Mouse (Mus musculus) heart, embryonic 11.5 days (tissue): Measurements from ENCODE around the gene Hydin. TPM values are rescaled to one million over a fixed set of nuclear protein-coding genes. Genes with fewer than 3 reads are reported as not detected.

Source experiments
- ATAC-seq: fragments of 200-750 bp; cut with Nextera tagmentation; replicated peaks from 2 replicates; pipeline ENCODE4 v1.8.0; 2017; ENCODE audit warnings: moderate library complexity; ENCODE audit not compliant: insufficient number of reproducible peaks, low FRiP score, low TSS enrichment
- H3K27ac ChIP-seq: fragments of 300-500 bp; sonication (generic); 2 replicates; pipeline ENCODE4 v1.5.1; 2014; ENCODE audit warnings: mild to moderate bottlenecking, low read depth, low read length
- H3K27me3 ChIP-seq: fragments of 300-500 bp; sonication (generic); 2 replicates; pipeline ENCODE4 v1.6.1; 2014; ENCODE audit warnings: mild to moderate bottlenecking, low read length, mixed read lengths; ENCODE audit not compliant: control insufficient read depth, insufficient read depth
- H3K36me3 ChIP-seq: fragments of 300-500 bp; sonication (generic); 2 replicates; pipeline ENCODE4 v1.6.1; 2014; ENCODE audit warnings: mild to moderate bottlenecking, low read length, moderate library complexity, mixed read lengths; ENCODE audit not compliant: control insufficient read depth, insufficient read depth
- H3K4me1 ChIP-seq: fragments of 300-500 bp; sonication (generic); 2 replicates; pipeline ENCODE4 v1.6.1; 2014; ENCODE audit warnings: low read length; ENCODE audit not compliant: control insufficient read depth, insufficient read depth
- H3K4me2 ChIP-seq: fragments of 300-500 bp; sonication (generic); 2 replicates; pipeline ENCODE4 v1.6.1; 2014; ENCODE audit warnings: mild to moderate bottlenecking, moderate library complexity
- H3K4me3 ChIP-seq: fragments of 300-500 bp; sonication (generic); 2 replicates; pipeline ENCODE4 v1.5.1; 2014; ENCODE audit warnings: low read depth, low read length
- H3K9ac ChIP-seq: fragments of 300-500 bp; sonication (generic); 2 replicates; pipeline ENCODE4 v1.6.1; 2014; ENCODE audit warnings: mild to moderate bottlenecking, low read depth, low read length, moderate library complexity
- H3K9me3 ChIP-seq: fragments of 300-500 bp; sonication (generic); replicated peaks from 2 replicates; pipeline ENCODE4 v1.6.1; 2016; ENCODE audit warnings: low read length; ENCODE audit not compliant: control insufficient read depth
- WGBS: fragments of 180-500 bp; shearing (Covaris S2); extraction: QIAGEN DNeasy Blood & Tissue Kit; methylation state at CpG from one replicate; pipeline ENCODE4 v1.1.7; 2014; ENCODE audit not compliant: insufficient replicate concordance; 5-methylcytosine and 5-hydroxymethylcytosine counted together
- polyA plus RNA-seq: library from polyadenylated mRNA; unstranded; fragments of >200 nt; fragmentation: Nextera tagmentation; extraction: Ambion mirVana; gene quantifications from 2 replicates; pipeline ENCODE4 v1.2.1, GENCODE M21; 2014

The Hydin gene
- polyA plus RNA-seq, 1 experiment from 2014 or later = 0.14 TPM

- H3K9me3 ChIP-seq = no peaks in the 10 kb centered on the region
- no peak overlapping the region for H3K9ac ChIP-seq
- H3K4me1 ChIP-seq = no peaks in the 10 kb centered on the region
- H3K27ac ChIP-seq = no peak overlapping the region
- H3K36me3 ChIP-seq = no peaks in the 10 kb centered on the region
- no peak overlapping the region for H3K4me2 ChIP-seq
- no peaks in the 10 kb centered on the region for H3K27me3 ChIP-seq
- H3K4me3 ChIP-seq = no peak overlapping the region
- WGBS = 78% methylated on average over 6 of the region's 6 CpGs
- ATAC-seq = no peak
Measured at GRCm38 (mm10) chr8:110400536-110400935, 133.8 kb downstream of the Hydin start.

- no peaks in the 10 kb centered on the region for H3K4me1 ChIP-seq
- no peaks in the 10 kb centered on the region for H3K9me3 ChIP-seq
- H3K4me3 ChIP-seq = no peak overlapping the region
- H3K4me2 ChIP-seq = no peak overlapping the region
- WGBS = 76% methylated on average over 6 of the region's 6 CpGs
- ATAC-seq = no peak
- H3K9ac ChIP-seq = no peak overlapping the region
- H3K27me3 ChIP-seq = no peaks in the 10 kb centered on the region
- no peak overlapping the region for H3K27ac ChIP-seq
- H3K36me3 ChIP-seq = no peaks in the 10 kb centered on the region
Measured at GRCm38 (mm10) chr8:110402311-110402710, 135.5 kb downstream of the Hydin start.

DNA sequence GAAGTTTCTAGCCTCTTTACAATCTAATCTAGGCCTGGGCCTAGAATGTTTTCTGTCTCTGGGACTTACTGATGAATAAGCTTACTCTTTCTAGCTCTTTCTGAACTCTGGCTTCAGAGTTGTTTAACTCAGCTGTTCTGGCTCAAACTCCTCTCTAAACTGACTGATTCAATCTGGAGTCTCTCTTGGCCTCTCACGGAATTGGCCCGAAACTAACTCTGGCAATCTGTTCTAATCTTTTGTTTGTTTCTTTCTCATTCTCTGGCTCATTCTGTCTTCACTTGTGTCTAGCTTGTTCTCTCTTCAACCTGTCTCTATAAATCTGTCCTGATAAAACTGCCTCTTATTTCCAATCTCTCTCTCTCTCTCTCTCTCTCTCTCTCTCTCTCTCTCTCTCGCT lies 137.7 kb downstream of the Hydin start:
- no peaks in the 10 kb centered on the region for H3K4me1 ChIP-seq
- H3K9me3 ChIP-seq = no peaks in the 10 kb centered on the region
- ATAC-seq = no peak
- no peak overlapping the region for H3K4me3 ChIP-seq
- no peak overlapping the region for H3K27ac ChIP-seq
- 81% methylated on average over 3 of the region's 3 CpGs for WGBS
- H3K27me3 ChIP-seq = no peaks in the 10 kb centered on the region
- no peak overlapping the region for H3K4me2 ChIP-seq
- no peak overlapping the region for H3K9ac ChIP-seq
- no peaks in the 10 kb centered on the region for H3K36me3 ChIP-seq

DNA sequence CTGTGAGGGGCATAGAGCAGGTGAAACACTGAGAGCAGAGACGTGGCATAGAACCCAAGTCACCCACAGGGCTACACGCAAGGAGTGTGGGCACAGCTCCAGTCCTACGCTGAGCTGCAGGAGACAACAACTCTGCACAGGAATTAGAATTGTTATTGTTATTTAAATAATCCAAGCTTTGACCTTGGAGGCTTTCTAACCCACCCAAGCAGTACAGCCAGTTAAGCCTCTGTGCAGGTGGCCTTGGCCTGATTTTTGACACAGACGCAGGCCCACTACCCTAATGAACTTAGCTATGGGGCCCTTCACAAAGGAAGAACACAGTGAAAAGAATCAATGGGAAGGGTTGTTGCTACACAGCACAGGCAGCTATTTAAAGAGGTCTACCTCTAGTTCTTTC lies 148.3 kb downstream of the Hydin start:
- 80% methylated on average over 4 of the region's 4 CpGs for WGBS
- no peak overlapping the region for H3K27ac ChIP-seq
- no peak for ATAC-seq
- H3K36me3 ChIP-seq = no peaks in the 10 kb centered on the region
- no peaks in the 10 kb centered on the region for H3K4me1 ChIP-seq
- H3K9me3 ChIP-seq = no peaks in the 10 kb centered on the region
- no peak overlapping the region for H3K9ac ChIP-seq
- H3K27me3 ChIP-seq = no peaks in the 10 kb centered on the region
- H3K4me3 ChIP-seq = no peak overlapping the region
- no peak overlapping the region for H3K4me2 ChIP-seq

DNA sequence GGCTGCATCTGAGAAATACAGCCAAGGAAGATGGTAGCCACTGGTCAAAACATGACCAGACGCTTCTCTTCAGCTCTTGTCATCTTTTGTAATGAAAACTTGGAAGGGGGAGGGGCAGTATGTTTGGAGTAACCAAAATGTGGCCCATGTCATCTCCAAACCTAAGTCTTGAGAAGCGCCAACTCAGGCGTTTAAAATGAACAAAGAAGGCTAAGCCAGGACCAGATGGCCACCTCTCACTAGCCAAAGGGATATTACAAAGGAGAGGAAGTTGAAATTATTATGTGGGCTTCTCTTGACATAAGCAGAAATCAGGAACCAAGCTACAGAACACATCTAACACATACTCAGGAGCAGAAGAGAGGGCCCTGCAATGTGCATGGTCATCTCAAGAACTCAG lies 150.2 kb downstream of the Hydin start:
- WGBS = 78% methylated on average over 3 of the region's 3 CpGs
- H3K4me2 ChIP-seq = no peak overlapping the region
- H3K9ac ChIP-seq = no peak overlapping the region
- no peak for ATAC-seq
- H3K4me3 ChIP-seq = no peak overlapping the region
- no peaks in the 10 kb centered on the region for H3K36me3 ChIP-seq
- H3K9me3 ChIP-seq = no peaks in the 10 kb centered on the region
- H3K4me1 ChIP-seq = no peaks in the 10 kb centered on the region
- H3K27me3 ChIP-seq = no peaks in the 10 kb centered on the region
- H3K27ac ChIP-seq = no peak overlapping the region

GRCm38 (mm10) chr8:110417801-110418200 lies 151.0 kb downstream of the Hydin start:
- Histone ChIP-seq H3K4me1 (no peaks in the 10 kb centered on the region), H3K27me3 (no peaks in the 10 kb centered on the region), H3K9me3 (no peaks in the 10 kb centered on the region), H3K4me2 (no peak overlapping the region), H3K27ac (no peak overlapping the region), H3K36me3 (no peaks in the 10 kb centered on the region), H3K4me3 (no peak overlapping the region), H3K9ac (no peak overlapping the region)
- 88% methylated on average over 7 of the region's 7 CpGs for WGBS
- no peak for ATAC-seq

DNA sequence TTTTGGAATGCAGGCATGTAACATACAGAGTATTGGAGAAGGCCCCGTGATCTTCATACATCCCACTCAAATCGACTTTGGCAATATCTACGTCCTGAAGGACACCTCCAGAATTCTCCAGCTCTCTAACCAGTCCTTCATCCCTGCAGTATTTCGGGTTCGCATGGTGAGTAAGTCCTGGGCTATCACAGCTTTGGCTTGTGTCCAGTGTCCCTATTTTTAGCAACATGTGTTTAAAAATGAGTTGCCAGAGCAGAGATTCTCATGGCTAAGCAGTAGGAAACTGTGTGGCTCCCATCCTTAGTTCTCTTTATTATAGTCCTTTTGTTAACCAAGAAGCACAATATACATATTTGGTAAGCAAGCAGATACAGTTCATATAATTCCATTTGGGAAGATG lies 152.9 kb downstream of the Hydin start:
- no peak overlapping the region for H3K4me2 ChIP-seq
- ATAC-seq = no peak
- 67% methylated on average over 5 of the region's 5 CpGs for WGBS

DNA sequence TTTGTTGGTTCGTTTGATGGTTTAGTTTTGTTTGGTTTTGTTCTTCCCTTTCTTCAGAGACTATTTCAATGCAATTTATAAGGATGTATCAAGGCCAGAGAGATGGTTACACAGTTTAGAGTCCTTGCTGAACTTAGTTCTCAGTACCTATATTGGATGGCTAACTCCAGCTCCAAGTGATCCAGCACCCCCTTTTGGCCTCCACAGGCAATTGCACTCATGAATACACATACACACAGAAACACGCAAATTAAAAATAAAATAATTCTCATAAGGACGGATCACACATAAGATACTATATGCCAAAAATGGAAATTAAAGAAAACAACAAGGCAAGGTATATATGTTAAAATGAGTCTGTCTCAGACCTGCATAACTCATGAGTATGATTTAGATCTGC lies 153.4 kb downstream of the Hydin start:
- H3K4me1 ChIP-seq = no peaks in the 10 kb centered on the region
- no peak overlapping the region for H3K9ac ChIP-seq
- H3K9me3 ChIP-seq = no peaks in the 10 kb centered on the region
- H3K4me3 ChIP-seq = no peak overlapping the region
- no peak overlapping the region for H3K4me2 ChIP-seq
- no peaks in the 10 kb centered on the region for H3K27me3 ChIP-seq
- no peak overlapping the region for H3K27ac ChIP-seq
- no peaks in the 10 kb centered on the region for H3K36me3 ChIP-seq
- WGBS = 81% methylated on average over 3 of the region's 3 CpGs
- ATAC-seq = no peak

More for the DNA sequence above, 152.9 kb downstream of the Hydin start:
- no peak overlapping the region for H3K9ac ChIP-seq
- no peak overlapping the region for H3K27ac ChIP-seq
- H3K27me3 ChIP-seq = no peaks in the 10 kb centered on the region
- no peaks in the 10 kb centered on the region for H3K4me1 ChIP-seq
- H3K4me3 ChIP-seq = no peak overlapping the region
- H3K36me3 ChIP-seq = no peaks in the 10 kb centered on the region
- H3K9me3 ChIP-seq = no peaks in the 10 kb centered on the region

GRCm38 (mm10) chr8:110424146-110424545 lies 157.4 kb downstream of the Hydin start:
- Histone ChIP-seq H3K4me3 (no peak overlapping the region), H3K27ac (no peak overlapping the region), H3K4me1 (no peaks in the 10 kb centered on the region), H3K9ac (no peak overlapping the region), H3K9me3 (no peaks in the 10 kb centered on the region), H3K36me3 (no peaks in the 10 kb centered on the region), H3K4me2 (no peak overlapping the region), H3K27me3 (no peaks in the 10 kb centered on the region)
- ATAC-seq = no peak
- WGBS = 82% methylated on average over 8 of the region's 8 CpGs
